Mouse (Mus musculus): ENCODE results near the gene Ubxn11. TPM values are rescaled to one million over a fixed set of nuclear protein-coding genes. Genes with fewer than 3 reads are reported as not detected.

Ubxn11 gene
- total RNA-seq, 2 experiments from 2014 or later, result 1.1 to 1.5 TPM

DNA sequence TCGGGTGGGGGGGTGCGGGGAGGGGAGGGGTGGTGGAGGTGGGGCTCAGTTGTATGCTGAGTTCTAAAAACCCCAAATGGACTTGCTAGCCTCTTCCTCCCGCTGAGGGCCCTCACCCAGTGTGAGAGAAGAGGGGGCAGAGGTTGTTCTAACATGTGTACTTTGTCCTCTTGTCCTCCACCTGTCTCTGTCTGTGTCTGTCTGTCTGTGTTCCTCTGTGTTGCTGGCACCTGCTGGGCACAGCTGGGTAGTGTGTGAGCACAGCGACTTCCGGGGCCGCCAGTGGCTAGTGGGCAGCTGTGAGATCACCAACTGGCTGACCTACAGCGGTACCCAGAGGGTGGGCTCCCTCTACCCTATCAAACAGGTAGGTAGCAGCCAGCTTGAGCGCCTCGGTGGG is 13.3 kb upstream of the Ubxn11 start:
- intact Hi-C loops (cut with DNase I), result loop anchor here (5.0 kb wide), 1 partner anchor 52 kb away; no protein-coding TSS in a partner anchor
- DNase-seq (ENCODE audit: low spot score), result no peak

GRCm38 (mm10) chr4:134090521-134091224 is 11.7 kb upstream of the Ubxn11 start:
- intact Hi-C loops (cut with DNase I), result no loop called here
- DNase-seq (ENCODE audit: low spot score), result no peak

- DNase-seq (ENCODE audit: low spot score), result no peak
- intact Hi-C loops (cut with DNase I), result no loop called here
These were observed 11.2 kb upstream of the Ubxn11 start for GRCm38 (mm10) chr4:134091225-134091529.

DNA sequence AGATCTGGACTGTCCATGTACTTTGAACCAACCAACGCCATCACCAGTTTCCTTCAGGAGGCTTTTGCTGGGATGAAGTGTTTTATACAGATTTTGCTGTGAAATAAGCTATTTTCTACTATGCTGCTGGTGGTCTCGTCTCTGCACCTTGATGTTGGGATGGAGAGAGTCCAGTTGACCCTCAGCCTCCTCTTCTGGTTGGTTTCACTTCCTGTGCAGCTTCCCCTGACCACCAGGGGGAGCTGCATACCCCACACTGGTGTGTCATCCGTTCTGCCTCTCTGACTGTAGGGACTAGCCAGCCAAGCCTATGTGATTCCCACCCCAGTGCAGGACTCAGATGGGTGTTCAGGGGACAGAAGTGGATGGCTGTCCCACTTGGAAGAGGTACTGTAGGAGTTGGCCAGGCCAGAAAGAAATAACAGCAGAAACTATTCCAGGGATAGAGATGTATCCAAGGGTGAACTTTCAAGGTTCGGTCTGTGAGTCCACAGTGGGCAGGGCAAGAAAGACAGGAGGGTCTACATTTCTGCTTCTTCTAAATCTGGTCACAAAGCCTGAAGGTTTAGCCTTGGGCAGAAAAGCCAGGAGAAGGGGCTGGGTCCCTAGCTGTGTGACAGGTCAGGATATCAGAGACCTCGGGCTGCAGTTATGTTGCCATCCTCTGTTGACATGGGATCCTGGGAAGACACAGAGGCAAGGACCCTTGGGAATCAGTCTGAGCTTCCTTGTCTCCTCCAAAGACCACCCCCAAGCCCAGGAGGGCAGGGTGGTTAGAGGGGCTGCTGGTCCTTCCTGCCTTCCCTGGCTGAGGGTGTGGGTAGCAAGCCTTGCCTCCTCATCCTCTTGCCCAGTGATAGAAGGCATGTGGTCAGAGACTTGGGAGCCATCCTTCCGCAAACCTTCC is 9.7 kb upstream of the Ubxn11 start:
- DNase-seq (ENCODE audit: low spot score), result no peak
- intact Hi-C loops (cut with DNase I), result no loop called here

DNA sequence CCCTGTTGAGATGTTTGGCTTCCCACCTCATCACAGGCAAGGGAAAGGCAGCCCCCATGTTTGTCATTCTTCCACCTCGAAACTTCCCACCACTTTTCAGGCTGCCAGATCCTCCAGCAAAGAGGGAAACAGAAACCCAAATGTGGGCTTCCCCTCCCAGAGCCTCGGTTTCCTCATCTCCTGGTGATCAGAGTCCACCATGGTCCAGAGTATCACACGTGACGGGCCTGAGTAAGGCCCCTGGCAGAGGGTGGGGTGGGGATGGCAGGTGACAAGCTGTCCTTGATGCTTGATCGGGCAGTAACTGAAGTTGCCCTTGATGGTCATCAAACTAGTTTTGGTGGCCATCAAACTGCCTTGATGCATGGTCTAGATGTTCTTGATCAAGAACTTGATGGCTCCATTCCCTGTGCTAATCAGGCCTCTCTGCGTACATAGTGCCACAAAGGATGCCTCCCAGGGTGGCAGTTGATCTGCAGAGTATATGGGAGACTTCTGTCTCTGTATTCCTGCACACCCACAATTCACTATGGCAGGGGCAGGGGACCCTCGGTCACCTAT is 8.3 kb upstream of the Ubxn11 start:
- no peak for DNase-seq (ENCODE audit: low spot score)
- intact Hi-C loops (cut with DNase I), result no loop called here

- DNase-seq (ENCODE audit: low spot score), result no peak
- intact Hi-C loops (cut with DNase I), result no loop called here
These were observed 7.3 kb upstream of the Ubxn11 start, which contains the start of gene Cd52 for GRCm38 (mm10) chr4:134094923-134095547. Gene Cd52 (minus strand): TSS chr4:134095082.

GRCm38 (mm10) chr4:134096120-134096519 is 6.2 kb upstream of the Ubxn11 start:
- DNase-seq (ENCODE audit: low spot score), result no peak
- intact Hi-C loops (cut with DNase I), result no loop called here

- intact Hi-C loops (cut with DNase I), result no loop called here
- no peak for DNase-seq (ENCODE audit: low spot score)
These were observed 5.3 kb upstream of the Ubxn11 start for GRCm38 (mm10) chr4:134097015-134097608.

DNA sequence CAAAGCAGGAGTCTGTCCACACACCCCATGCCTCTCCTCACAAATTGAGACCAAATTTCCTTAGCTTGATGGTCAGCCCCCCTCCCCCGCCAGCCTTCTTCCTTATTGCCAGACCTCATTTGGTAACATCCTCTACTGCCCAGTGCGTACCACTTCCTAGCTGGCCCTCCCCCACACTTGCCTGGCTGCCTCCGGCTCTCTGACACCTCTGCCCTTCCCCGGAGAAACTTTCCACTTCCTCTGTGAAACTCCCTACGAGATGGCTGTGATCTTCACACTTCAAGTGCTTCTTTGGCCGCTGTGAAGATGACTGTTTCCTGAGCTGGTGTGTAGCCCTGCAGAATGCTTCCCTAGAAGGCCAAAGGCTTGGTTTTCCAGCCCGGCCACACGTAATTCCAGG is 3.7 kb upstream of the Ubxn11 start:
- DNase-seq (ENCODE audit: low spot score), result peak; percentile 24
- intact Hi-C loops (cut with DNase I), result no loop called here

- intact Hi-C loops (cut with DNase I), result no loop called here
These were observed 2.1 kb upstream of the Ubxn11 start for GRCm38 (mm10) chr4:134100245-134100644.

DNA sequence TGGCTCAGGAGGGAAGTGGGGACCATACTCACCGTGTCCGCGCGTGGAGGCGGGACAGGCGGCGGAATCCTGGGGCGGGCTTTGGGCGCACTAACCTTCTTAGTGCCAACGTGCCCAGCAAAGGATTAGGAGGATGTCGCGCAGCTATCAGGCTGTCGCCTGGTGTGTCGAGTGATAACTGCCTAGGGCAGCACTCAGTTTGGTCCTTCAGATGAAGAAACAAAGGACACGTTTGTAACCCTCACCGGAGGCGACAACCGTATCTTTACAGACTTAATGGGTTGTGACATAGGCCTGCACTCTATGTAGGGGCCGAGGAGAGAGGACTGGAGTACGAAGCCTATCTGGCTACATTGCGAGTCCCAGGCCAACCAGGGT is 361 bp downstream of the Ubxn11 start:
- DNase-seq (ENCODE audit: low spot score), result no peak
- intact Hi-C loops (cut with DNase I), result no loop called here

More at GRCm38 (mm10) chr4:134100245-134100644, 2.1 kb upstream of the Ubxn11 start:
- DNase-seq (ENCODE audit: low spot score), result no peak

GRCm38 (mm10) chr4:134106105-134106504 is 3.7 kb downstream of the Ubxn11 start:
- DNase-seq (ENCODE audit: low spot score), result no peak
- intact Hi-C loops (cut with DNase I), result no loop called here

- no peak for DNase-seq (ENCODE audit: low spot score)
- intact Hi-C loops (cut with DNase I), result no loop called here
These were observed 5.4 kb downstream of the Ubxn11 start for GRCm38 (mm10) chr4:134107730-134108129.

- intact Hi-C loops (cut with DNase I), result no loop called here
- no peak for DNase-seq (ENCODE audit: low spot score)
These were observed 5.8 kb downstream of the Ubxn11 start for GRCm38 (mm10) chr4:134108196-134108595.

DNA sequence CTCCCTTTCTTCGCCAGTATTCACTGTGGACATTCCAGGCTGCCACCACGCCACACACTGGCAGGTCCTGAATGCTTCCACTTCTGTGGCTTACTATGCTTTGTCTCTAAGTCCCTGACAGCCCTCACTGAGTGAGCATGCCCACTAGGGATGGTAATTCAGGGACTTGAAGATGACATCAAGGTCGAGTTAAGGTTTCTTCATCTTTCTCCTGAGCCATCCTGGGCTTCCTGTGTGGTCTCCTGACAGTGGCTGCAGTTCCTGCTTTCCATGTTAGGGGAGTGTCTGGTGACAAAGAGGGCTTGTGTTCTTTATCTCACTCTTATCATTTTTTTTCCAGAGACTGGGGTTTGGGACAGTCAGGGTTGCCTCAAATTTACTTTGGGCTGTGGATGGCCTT is 8.3 kb downstream of the Ubxn11 start:
- DNase-seq (ENCODE audit: low spot score), result no peak
- intact Hi-C loops (cut with DNase I), result no loop called here

GRCm38 (mm10) chr4:134112403-134112802 is 10.0 kb downstream of the Ubxn11 start:
- no peak for DNase-seq (ENCODE audit: low spot score)
- intact Hi-C loops (cut with DNase I), result no loop called here

DNA sequence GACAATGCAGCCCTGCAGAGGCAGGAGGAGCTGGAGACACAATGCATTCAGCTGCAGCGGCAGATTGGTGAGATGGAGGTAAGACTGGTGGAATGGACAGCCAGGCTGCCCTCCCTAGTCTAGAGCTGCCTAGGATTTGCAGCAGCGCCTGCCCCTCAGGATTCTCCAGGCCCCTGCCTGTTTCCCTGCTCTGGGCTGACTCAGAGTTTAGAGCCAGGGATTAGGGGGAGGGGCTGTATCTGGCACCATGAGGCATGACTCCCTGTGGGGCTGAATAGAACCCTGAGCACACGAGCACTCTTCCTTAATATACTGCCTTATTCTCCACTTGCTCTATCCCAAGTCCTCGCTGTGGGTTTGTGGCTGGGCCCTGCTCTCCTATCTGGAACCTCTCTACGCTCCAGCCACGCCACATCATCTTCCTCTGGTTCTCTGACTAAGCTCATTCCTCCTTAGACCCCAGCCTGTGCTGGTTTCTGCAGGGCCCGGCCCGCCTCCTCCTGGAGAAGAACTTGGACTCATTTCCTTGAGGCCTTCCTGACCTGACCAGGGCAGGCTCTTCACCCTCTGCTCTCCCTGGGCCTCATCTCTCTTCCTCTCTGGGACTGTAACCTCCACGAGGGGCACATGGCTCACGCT is 11.1 kb downstream of the Ubxn11 start:
- no peak for DNase-seq (ENCODE audit: low spot score)
- intact Hi-C loops (cut with DNase I), result no loop called here

DNA sequence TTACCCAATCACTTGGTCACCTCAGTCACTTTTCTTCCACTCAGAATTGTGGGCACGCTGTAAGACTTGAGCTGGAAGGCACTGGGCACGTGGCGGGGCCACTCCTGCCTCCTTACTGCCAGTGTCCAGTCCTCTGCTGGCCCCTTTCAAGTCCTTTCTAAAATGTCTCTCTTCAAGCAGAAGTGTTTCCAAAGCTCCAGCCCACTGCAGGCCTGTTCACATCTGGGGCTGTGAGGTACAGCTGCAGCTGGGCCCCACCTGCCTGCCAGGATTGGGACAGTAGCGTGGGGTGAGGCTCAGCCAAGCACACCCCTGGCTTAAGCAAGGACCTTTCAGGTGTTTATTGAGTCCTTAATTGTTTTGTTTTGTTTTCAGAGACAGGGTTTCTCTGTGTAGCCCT is 11.7 kb downstream of the Ubxn11 start:
- intact Hi-C loops (cut with DNase I), result no loop called here
- no peak for DNase-seq (ENCODE audit: low spot score)

DNA sequence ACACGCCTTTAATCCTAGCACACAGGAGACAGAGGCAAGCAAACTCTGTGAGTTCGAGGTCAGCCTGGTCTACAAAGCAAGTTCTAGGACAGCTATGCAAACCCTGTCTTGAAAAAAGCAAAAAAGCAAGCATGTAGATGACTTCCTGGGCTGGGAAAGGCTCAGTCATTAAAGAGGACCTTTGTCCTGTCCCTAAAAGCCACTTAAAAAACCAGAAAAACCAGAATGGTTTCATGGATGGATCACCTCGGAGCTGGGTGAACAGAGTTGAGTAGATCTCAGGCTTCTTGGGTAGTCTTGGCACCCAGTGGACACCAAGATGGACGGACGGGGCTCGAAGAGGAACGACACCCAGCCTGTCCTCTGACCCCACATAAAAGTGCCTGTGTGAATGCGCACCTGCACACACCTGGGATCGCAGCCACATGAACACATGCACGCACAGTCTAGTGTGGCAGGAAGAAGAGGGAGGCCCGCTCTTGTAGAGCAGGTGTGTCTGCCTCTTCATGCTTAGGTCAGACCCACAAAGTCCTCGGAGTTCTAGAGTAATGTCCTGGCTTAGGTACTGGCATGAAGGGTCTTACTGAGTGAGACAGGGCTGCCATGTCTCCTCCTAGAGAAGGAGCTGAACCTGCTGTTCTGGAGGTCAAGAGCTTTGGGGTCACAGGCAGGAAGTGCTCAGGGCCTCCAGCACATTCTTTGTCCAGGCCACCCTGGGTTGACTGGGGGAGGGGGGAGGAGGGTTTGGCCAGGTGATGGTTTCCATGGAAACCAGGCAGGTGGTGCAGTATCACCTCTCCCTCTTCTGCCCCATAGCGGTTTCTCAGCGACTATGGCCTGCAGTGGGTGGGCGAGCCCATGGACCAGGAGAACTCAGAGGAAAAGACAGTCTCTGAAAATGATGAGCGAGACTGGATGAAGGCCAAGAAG is 13.1 kb downstream of the Ubxn11 start:
- DNase-seq (ENCODE audit: low spot score), result no peak
- intact Hi-C loops (cut with DNase I), result no loop called here
